Mouse (Mus musculus) CD4-positive, CD25-positive, alpha-beta regulatory T cell, adult 2 months (primary cell): Measurements from ENCODE around the gene Syn3.
"Not testable (repeated sequence)": the region's sequence is repeated elsewhere in the genome, so short reads cannot be mapped to it uniquely, and the experiment has no call there.

Source experiments
- DNase-seq: peaks from one replicate; pipeline ENCODE4 v3.0.0-alpha.2; 2012; ENCODE audit warnings: low read depth, low spot score

Gene Syn3

DNA sequence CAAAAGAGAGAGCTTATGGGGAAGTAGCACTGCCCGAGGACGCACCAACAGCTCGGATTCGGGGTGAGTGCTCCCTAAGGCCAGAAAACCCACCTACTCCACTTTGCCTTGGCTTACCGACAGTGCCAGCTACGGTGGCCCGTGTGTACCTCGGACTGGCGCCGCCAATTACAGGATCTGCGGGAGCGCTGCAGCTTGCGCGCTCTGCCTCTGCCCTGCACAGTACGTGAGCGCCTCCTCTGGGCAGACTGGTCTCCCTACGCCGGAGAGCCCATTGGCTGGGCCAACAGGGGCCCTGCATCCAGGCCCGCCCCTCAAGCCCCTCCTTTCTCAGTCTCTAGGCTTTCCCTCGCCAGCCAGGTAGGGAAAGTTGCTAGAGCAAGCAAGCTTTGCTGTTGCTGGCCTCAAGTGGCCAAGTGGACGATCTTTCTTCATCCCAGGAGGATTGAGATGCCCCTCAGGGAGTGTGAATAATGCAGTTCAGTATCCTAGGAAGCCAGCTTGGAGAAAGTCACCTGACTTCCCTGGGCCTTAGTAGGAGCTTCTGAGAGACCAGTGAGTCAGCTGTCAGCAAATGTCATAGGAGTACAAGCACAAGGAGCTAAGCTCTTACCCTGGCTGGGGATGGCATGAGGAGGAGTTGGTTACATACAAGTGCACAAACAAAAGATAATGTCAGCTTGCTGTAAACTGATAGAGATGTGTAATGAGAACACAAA lies at the start of gene Syn3:
Syn3 (minus strand) TSS at position 224 of the 719 bp plus-strand sequence.
- peak; percentile 47 for DNase-seq

DNA sequence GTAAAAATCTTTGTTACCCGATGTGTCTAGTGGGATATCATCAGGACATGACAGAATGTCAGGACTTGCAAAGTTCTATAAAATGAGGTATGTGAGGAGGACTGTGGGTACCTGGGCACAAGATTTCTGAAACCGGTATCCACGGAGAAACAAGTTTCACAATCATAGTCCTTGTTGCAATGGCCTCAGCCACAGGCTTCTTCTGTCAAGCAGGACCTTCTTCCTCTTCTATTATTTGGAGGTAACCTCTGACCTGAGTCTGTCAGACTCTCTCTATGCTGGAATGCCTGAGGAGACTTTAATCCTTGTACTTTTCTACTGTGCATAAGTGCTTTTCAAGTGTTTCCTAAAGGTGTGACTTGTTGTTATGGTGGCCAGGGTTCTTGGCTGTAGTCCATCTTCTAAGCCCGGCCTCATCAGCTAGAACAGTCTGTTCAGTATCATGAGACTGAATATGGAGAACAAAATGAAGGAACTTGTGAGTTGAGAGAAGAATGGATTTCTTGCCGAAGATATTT lies 27.7 kb upstream of the Syn3 start:
- not testable (repeated sequence) for DNase-seq

DNA sequence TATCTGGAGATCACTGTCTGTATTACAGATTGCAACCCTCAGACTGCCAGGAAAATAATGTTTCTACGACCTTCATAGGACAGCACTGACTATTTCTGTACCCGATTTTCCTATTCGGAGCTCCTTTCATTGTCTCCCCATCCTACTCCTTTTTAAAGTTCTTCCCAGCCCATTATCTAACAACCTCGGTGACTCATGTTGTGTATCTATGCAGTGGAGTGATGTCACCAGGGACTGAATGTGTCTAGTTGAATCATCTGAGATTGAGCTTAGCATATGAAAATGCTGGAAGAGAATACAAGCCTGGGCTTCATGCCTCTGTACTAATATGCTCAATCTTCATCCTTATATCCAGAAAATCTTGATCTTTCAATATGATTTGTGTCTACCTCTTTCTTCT lies 15.1 kb upstream of the Syn3 start:
- DNase-seq, result no peak

DNA sequence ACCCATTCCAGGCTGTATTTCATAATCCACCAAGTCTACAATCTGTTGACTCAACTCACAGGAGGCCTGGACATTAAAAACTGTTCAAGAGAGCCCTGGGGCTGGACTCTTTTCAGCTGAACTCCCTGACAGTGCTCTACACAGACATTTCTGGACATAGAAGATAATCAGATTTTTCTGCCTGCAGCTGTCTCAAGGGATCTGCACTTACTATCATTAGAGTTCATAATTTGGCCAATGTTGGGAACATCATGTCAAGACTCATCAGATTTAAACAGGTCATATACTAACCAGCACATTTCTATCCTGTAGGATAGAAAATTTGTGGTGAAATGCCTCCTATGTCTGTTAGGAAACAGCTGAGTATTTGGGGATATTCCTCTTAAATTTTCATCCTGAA lies 12.2 kb upstream of the Syn3 start:
- no peak for DNase-seq

DNA sequence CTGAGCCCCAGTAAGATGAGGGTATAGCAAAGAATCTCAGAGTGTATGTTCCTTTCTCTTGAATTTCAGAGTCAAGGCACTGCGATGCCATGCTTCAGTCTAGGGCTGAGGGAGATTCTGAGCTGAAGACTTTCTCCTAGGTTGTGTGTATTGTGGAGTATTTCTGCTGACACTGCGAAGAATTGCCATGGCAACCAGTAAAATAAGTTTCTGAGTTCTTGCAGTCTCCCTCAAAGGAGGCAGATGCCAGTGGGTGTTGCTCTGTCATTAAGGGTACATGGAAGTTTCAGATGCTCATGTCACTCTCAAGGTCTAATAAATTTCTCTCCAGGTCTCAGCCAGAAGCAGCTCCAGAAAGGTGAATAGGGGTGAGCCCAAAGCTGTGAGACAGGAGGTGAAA lies 3.4 kb upstream of the Syn3 start:
- no peak for DNase-seq

DNA sequence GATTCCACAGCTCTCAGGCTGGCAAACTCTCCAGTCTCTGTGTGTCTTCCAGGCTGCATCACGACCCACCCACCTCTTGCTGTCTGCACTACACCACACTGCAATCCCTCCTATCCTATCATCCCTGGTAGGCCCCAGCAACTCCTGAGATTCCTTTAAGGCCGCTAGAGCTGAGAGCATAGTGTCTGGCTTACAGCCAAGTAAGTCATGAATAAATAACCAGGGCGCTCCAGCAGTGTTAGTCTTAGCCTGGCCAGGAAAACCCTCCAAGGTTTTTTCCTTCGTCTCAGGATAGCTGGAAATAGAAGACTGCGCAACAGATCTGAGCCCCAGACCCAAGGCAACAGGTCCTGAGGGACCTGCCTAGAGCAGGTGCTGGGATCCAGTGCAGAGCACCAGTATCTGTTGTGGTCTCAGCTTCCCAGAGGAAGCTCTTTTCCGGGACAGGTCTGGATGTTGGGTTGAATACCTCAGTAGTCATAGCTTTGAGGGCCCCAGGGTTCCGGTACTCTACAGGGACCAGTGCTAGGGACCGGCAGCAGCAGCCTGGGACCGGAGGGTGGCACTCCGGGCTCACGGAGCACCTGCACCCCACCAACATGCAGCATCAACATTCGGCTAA lies 534 bp downstream of the Syn3 start:
- no peak for DNase-seq

DNA sequence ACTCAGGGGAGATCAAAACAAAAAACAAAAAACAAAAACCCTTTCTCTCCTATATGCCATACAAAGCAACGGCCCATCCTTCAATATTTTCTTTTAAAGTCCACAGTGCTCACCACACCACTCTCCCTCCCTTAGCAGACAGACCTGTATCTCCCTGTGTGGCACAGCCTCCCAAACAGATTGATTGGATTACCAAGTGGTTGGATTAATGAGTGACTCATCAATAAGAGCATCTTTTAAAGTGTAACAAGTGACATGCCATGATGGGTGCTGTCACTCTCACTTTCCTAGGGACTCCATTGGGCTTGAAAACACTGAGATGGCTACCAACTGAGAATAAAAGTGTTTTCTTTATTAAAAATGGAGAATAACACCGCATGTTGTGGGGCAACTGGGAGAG lies 2.8 kb downstream of the Syn3 start:
- DNase-seq, result no peak

DNA sequence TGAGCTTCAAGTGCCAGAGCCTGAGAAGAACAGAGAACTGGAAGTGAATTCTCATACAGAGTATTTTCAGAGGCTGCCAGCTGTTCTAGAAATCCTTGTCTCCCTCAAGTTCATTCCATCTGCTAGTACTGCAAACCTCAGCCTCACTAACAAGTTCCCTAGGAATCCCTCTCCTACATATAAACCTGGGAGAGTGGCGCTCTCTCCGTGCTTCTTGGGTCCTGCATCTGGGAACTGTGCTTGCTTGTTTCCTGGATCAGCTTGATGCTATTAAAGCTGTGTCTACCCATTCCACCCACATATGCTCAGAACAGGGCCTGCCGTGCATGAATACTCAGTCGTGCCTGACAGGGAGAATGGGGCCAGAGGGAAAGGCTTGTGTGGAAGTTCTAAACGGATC lies 5.6 kb downstream of the Syn3 start:
- no peak for DNase-seq

DNA sequence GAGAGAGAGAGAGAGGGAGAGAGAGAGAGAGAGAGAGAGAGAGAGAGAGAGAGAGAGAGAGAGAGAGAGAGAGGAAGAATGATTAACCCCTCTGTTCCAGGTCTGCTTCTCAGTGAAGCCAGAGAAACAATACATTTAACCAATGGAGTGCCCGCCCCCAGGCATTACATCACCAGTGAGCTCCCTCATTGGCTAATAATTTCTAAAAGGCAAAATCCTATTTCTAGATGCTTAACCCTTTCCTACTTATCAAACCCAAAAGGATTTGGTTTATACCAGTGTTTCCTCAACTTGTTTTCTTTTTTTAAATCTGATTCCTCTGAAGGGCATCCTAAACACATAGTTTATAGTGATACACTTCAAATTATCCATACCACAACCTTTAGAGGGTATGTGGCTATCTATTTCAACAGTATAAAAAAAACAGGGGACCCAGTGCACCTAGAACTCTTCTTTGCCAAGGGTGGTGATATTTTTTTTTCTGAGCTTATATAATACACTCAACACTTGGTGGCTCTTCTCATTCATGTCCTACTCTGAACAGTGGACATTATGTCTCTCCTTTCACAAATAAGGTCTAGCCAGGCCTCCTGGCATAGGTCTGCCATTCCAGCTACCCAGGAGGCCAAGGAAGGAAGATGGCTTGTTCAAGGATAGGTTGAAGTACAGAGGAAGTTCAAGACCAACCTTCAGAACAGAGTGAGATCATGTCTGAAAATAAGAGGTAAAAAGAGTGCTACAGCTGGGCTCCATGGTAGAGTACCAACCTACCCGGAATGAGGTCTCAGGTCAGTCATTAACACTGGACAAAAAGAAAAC lies 6.4 kb downstream of the Syn3 start:
- DNase-seq, result no peak

DNA sequence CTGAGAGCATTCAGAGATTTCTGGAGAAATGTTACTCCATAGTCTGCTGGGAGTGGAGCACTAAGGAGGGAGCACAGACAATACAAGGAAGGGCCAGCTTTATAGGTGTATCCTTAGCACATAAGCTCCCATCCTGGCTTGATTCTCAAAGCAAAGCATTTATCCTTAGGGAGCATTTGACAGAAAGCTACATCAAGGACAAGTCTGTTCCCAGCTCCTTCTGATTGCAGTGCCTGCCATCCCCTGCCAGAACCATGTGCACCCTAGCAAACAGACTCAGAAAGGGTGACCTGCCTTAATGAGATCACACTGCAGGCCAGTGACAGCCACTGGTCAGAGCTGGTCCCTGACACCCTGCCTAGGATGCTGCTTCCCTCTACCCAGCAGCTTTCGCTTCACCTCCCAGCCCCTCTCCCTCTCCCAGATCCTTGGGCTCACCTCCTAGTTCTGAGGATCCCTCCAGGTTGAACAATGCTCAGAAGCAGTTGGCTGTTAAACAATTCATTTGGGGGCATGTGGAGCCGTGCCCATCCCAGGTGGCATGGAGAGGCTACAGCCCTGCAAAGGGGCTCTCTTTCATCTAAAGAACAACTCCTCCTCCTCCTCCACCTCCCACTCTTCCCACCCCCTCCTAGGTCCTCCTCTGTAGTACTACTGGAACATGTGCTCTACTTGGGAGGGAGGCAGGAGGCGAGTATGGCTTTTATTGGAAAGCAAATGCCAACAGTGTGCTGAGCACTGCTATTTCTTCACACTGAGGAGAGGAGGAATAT lies 7.2 kb downstream of the Syn3 start:
- no peak for DNase-seq

DNA sequence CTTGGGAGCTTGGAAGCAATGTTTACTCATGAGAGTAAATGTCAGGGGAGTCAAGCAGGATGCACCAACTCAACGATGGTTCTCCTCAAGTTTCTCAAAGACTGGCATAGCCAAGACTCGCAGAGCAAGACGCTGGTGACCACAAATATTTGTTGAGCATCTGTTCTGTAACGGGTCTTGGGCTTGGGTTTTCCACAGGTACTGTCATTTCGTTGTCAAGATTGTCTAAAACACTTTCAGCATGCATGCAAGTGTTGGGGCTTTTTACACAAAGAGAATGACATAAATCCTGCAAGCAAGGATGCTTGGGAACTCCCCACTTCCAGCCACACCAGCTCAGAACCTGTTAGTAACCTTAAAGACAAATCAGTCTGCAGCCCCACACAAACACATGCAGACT lies 10.2 kb downstream of the Syn3 start:
- no peak for DNase-seq

DNA sequence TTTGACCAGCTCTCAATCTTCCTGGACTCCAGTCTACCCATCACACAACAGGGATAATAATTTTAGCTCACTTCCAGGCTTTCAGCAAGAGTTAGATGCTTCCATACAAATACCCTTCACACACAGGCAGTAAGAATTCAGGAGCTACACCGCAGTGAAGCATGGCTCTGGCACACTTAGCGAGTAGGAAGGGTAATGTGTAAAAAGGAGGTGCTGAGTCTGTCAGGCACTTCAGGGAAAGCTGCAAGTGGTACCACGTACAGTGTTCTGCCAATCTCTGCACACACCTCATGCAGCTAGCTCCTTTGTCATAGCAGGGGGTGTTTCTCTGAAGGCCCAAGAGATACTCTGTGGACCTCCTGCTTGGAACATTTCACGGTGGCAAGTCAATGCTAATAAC lies 12.7 kb downstream of the Syn3 start:
- no peak for DNase-seq

DNA sequence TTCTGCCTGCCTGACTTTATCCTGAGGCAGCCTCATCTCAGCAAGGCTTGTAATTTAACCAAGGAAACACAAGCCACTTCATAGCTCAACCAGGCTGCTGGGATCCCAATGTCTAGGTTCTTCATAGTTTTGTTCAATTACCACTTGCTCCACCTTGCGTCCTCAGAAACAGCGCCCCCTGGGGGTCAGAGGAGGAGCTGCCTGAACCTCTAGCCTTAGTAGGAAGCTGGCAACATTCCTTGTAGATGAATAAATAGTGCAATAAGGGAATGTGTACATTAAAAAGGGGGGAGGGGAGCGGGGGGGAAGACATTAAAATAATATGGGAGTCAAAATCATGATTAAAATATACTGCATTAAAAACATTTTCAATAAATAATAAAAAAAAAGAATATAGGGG lies 14.7 kb downstream of the Syn3 start:
- DNase-seq, result peak; percentile 44

DNA sequence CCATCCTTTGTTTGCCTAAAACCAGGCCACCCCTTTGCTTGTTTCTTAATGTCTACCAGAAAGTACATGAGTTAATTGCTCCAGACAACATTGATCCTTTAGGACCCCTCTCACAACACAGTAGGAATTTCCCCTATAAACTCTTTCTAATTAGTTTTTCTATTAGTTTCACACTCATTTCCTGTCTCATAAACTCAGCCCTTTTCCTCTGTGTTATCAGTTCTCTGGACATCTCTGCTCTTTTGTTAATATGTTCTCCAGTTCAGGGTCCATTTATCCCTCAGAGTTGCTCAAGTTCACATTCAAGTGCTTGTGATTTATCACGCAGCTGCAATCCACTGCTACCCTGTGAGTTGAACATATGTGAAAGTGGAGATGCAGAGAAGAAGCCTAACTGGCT lies 16.2 kb downstream of the Syn3 start:
- DNase-seq, result no peak

DNA sequence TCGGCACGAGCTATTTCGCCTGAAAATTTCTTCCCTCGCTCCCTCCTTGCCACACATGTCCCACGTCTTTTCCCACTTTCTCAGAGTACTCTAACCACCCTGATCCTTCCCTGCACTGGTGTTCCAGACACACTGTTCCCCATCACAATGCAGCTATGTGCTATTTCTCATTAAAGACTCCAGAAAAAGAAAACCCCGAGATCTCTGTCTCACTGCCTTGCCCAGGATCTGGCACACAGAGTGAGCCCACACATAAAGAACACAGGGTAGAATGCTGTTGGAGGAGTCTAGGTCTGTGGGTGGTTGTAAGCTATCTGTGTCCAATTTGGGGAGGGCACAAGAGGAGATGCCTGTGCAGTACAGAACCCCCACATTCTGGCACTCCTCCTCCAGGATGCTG lies 18.0 kb downstream of the Syn3 start:
- DNase-seq, result no peak

DNA sequence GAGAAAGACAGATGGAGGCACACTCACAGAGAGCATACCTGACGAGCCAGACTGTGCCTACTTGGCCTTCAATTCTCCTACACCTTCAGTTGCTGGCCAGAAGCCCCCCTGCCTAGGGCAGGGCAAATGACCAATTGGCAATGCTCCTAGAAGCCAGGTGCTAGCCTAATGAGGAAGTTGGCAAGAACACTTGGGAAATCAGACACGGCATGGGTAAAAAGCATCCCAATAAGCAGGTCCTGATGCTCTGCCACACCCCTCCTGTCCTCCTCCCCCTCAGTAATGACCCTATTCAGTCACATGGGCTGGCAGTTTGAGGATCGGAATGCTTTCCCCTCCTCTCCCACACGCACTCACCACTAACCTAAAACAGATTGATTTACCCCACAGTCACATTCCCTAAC lies 19.0 kb downstream of the Syn3 start:
- no peak for DNase-seq

DNA sequence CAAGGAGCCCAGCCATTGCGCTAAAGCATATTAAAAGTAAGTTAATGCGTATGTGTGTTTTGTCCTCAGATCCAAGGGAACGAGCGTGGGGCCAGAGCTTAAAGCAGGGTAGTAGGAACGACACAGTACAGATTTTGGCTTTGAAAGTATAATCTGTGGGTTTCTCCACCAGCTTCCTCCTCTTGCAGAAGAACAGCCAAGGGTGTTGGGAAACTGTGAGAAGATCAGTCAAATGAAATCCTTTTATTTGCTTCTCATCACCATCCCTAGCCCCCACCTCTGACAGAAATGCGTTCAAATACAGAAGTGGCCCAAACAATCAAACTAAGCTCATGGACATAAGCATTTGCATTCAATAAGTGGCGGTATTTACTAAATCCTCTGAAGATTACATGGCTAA lies 22.0 kb downstream of the Syn3 start:
- no peak for DNase-seq

DNA sequence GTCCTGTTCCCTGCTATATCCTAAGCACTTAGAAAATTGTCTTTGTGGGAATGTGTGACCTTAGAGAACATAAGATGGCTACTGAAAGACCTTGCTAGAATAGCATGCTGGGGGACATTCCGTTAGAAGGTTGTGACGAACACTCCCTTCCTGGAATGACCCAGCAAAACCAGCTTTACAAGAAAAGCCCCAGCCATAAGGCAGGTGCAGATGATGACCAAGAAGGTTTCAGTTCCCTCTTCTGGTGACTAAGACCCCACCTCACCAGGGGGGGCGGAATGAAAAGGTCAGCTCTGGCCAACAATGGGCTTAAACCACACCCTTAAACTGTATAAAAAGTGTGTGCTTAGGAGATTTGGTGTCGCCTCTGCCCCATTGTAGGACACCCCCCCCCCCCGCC lies 23.4 kb downstream of the Syn3 start:
- DNase-seq, result no peak

DNA sequence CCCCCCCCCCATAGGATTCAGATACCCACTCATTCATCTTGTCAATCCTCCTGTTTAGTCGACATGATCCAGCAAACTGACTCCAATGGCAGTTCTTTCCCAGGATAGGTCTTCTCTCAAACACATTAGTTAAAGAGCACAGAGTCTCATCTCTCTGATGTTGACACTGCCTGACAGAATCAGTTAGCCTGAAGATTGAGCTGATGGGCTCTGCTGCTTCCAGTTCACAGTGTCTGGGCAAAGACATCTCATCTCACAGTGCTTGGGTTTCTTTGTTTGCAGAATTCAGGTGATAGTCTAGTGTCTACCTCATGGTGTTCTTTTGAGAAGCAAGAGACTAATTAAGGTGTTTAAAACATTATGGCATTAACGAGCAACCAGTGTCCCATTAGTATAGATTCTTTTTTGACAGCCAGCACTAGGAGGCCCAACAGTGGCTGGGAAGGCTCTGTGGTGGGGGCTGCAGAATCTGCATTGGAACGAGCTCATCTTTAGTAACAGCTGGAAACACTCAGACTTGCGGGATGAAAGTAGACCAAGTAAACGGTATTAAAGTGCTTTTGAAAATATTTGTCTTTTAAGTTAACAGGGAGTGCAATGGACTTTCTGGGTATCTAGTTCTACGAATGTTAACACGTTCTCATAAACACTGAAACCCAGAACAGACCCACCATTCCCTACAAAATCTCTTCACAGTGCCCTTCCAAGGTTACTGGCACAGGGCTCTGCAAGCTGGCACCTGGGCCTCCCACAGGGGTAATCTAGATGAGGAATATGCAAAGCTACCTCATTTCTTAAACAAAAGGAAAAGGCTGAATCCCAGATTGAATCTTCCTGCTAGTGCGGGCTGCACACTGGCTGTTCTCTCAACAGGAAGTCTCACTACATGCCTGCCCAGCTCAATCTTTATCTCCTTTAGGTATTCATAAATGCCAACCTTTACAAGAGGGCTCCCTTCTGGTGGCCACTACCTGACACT lies 24.2 kb downstream of the Syn3 start:
- DNase-seq, result no peak

DNA sequence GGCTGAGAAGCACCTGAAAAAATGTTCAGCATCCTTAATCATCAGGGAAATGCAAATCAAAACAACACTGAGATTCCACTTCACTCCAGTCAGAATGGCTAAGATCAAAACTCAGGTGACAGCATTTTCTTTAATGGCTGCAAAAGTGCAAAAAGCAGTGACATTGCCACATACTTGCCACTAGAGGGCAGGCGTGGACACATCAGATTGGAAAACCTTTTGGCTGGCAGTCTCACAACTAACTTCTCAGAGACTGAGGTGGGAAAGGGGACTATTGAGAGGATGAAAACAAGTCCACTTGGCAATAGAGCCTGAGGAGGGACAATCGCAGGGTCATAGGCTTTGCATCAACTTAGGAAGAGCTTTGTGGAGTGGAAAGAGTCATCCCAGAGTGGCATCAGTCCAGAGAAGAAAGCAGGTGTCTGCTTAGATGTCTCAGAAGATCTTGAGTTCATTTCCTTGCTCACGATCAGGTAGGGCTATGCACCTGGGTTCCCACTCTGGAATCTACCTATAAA lies 25.0 kb downstream of the Syn3 start:
- DNase-seq, result peak; percentile 75
